Mouse (Mus musculus) MEL (cell line): ENCODE measurements around the gene Fgg. TPM values are rescaled to one million over a fixed set of nuclear protein-coding genes. Genes with fewer than 3 reads are reported as not detected.

Experiments used
- DNase-seq: peaks from one replicate; pipeline ENCODE4 v3.0.0; 2011; ENCODE audit warnings: low read depth, low spot score
- H3K27ac ChIP-seq: 2 replicates; pipeline ENCODE4 v1.5.1; 2012; ENCODE audit warnings: low read depth, mild to moderate bottlenecking, control low read depth, low read length, moderate library complexity; ENCODE audit not compliant: control insufficient read depth
- H3K27me3 ChIP-seq, 2 experiments: fragments of 150-350 bp in 1 of 2; sonication (generic) in 1 of 2; 2 replicates each; pipeline ENCODE4 v1.6.1; 2012; ENCODE audit warnings: low read length in 2 of 2, mild to moderate bottlenecking in 2 of 2, improper control_type of control experiment in 1 of 2, moderate library complexity in 1 of 2; ENCODE audit not compliant: insufficient read depth in 2 of 2, control insufficient read depth in 1 of 2
- H3K36me3 ChIP-seq, 2 experiments: 2 replicates each; pipeline ENCODE4 v1.6.1; 2012 to 2014; ENCODE audit warnings: low read length in 2 of 2, improper control_type of control experiment in 1 of 2, inconsistent platforms in 1 of 2, mild to moderate bottlenecking in 1 of 2; ENCODE audit not compliant: insufficient read depth in 2 of 2, control insufficient read depth in 1 of 2
- H3K4me1 ChIP-seq, 2 experiments: fragments of 150-350 bp in 1 of 2; sonication (generic) in 1 of 2; 2 replicates each; pipeline ENCODE4 v1.6.1; 2012; ENCODE audit warnings: low read length in 2 of 2, improper control_type of control experiment in 1 of 2, mild to moderate bottlenecking in 1 of 2; ENCODE audit not compliant: insufficient read depth in 2 of 2, control insufficient read depth in 1 of 2
- H3K4me3 ChIP-seq, 2 experiments: fragments of 150-350 bp in 1 of 2; sonication (generic) in 1 of 2; 2 replicates each; pipeline ENCODE4 v1.5.1; 2012; ENCODE audit warnings: low read depth in 2 of 2, low read length in 2 of 2, mild to moderate bottlenecking in 2 of 2, moderate library complexity in 2 of 2, control low read depth in 1 of 2, improper control_type of control experiment in 1 of 2; ENCODE audit not compliant: control insufficient read depth in 1 of 2, insufficient read depth in 1 of 2
- H3K79me2 ChIP-seq: 2 replicates; pipeline ENCODE4 v1.6.1; 2012; ENCODE audit warnings: mild to moderate bottlenecking, low read length, moderate library complexity; ENCODE audit not compliant: control insufficient read depth, poor library complexity, insufficient read depth
- H3K9ac ChIP-seq: 2 replicates; pipeline ENCODE4 v1.6.1; 2012; ENCODE audit warnings: low read depth, mild to moderate bottlenecking, control low read depth, low read length, moderate library complexity; ENCODE audit not compliant: control insufficient read depth, poor library complexity, severe bottlenecking
- H3K9me3 ChIP-seq: fragments of 150-350 bp; sonication (generic); replicated peaks from 2 replicates; pipeline ENCODE4 v1.6.1; 2012; ENCODE audit warnings: mild to moderate bottlenecking, low read length, improper control_type of control experiment, moderate library complexity; ENCODE audit not compliant: insufficient read depth
- CHD1 ChIP-seq: IDR thresholded peaks from 2 replicates; pipeline ENCODE4 v1.6.1; 2012; ENCODE audit warnings: low read depth, mild to moderate bottlenecking, inconsistent platforms, low read length, improper control_type of control experiment
- CHD2 ChIP-seq: IDR thresholded peaks from 2 replicates; pipeline ENCODE4 v1.6.1; 2011; ENCODE audit warnings: low read length, improper control_type of control experiment
- CTCF ChIP-seq, 3 experiments: IDR thresholded peaks in 2 of 3; conservative IDR thresholded peaks in 1 of 3; 2 replicates each; pipeline ENCODE4 v1.5.1; 2011 to 2012; ENCODE audit warnings: low read length in 3 of 3, low read depth in 2 of 3, mild to moderate bottlenecking in 2 of 3, improper control_type of control experiment in 1 of 3, inconsistent platforms in 1 of 3, mixed read lengths in 1 of 3, moderate library complexity in 1 of 3; ENCODE audit not compliant: control insufficient read depth in 1 of 3, insufficient read depth in 1 of 3, poor library complexity in 1 of 3, severe bottlenecking in 1 of 3
- E2F4 ChIP-seq: IDR thresholded peaks from 2 replicates; pipeline ENCODE4 v1.6.1; 2011; ENCODE audit warnings: low read depth, low read length, improper control_type of control experiment, borderline replicate concordance
- ELF1 ChIP-seq: IDR thresholded peaks from 2 replicates; pipeline ENCODE4 v1.6.1; 2014; ENCODE audit warnings: low read depth, mild to moderate bottlenecking, inconsistent platforms, low read length, improper control_type of control experiment, moderate library complexity
- EP300 ChIP-seq, 2 experiments: IDR thresholded peaks; 2 replicates each; pipeline ENCODE4 v1.6.1; 2011; ENCODE audit warnings: improper control_type of control experiment in 2 of 2, low read length in 2 of 2, low read depth in 1 of 2, mild to moderate bottlenecking in 1 of 2
- ETS1 ChIP-seq: IDR thresholded peaks from 2 replicates; pipeline ENCODE4 v1.6.1; 2012; ENCODE audit warnings: low read depth, mild to moderate bottlenecking, inconsistent platforms, low read length, improper control_type of control experiment, moderate library complexity
- GABPA ChIP-seq: IDR thresholded peaks from 2 replicates; pipeline ENCODE4 v1.6.1; 2012; ENCODE audit warnings: low read depth, mild to moderate bottlenecking, inconsistent platforms, low read length, improper control_type of control experiment, moderate library complexity
- GATA1 ChIP-seq: IDR thresholded peaks from 2 replicates; pipeline ENCODE4 v1.6.1; 2011; ENCODE audit warnings: low read depth, low read length, improper control_type of control experiment
- HCFC1 ChIP-seq: IDR thresholded peaks from 2 replicates; pipeline ENCODE4 v1.6.1; 2012; ENCODE audit warnings: low read depth, mild to moderate bottlenecking, inconsistent platforms, low read length, improper control_type of control experiment, moderate library complexity
- JUND ChIP-seq: IDR thresholded peaks from 2 replicates; pipeline ENCODE4 v1.6.1; 2011; ENCODE audit warnings: low read depth, mild to moderate bottlenecking, improper control_type of control experiment, low read length
- KAT2A ChIP-seq: conservative IDR thresholded peaks from 2 replicates; pipeline ENCODE4 v1.6.1; 2012; ENCODE audit warnings: low read depth, low read length, improper control_type of control experiment, inconsistent platforms
- MAFK ChIP-seq: IDR thresholded peaks from 2 replicates; pipeline ENCODE4 v1.6.1; 2011; ENCODE audit warnings: low read depth, mild to moderate bottlenecking, low read length, improper control_type of control experiment, borderline replicate concordance
- MAX ChIP-seq: IDR thresholded peaks from 2 replicates; pipeline ENCODE4 v1.6.1; 2011; ENCODE audit warnings: low read length, improper control_type of control experiment
- MEF2A ChIP-seq: IDR thresholded peaks from 2 replicates; pipeline ENCODE4 v1.6.1; 2014; ENCODE audit warnings: low read depth, mild to moderate bottlenecking, inconsistent platforms, low read length, improper control_type of control experiment; ENCODE audit not compliant: poor library complexity, insufficient replicate concordance, severe bottlenecking; ENCODE audit errors: extremely low read depth
- MXI1 ChIP-seq: IDR thresholded peaks from 2 replicates; pipeline ENCODE4 v1.6.1; 2011; ENCODE audit warnings: mild to moderate bottlenecking, low read depth, low read length, improper control_type of control experiment
- MYC ChIP-seq: IDR thresholded peaks from 2 replicates; pipeline ENCODE4 v1.6.1; 2011; ENCODE audit warnings: low read depth, mild to moderate bottlenecking, low read length, improper control_type of control experiment, moderate library complexity
- NELFE ChIP-seq: IDR thresholded peaks from 2 replicates; pipeline ENCODE4 v1.6.1; 2011; ENCODE audit warnings: low read depth, low read length, improper control_type of control experiment
- NRF1 ChIP-seq: IDR thresholded peaks from 2 replicates; pipeline ENCODE4 v1.6.1; 2014; ENCODE audit warnings: low read depth, mild to moderate bottlenecking, inconsistent platforms, low read length, improper control_type of control experiment, moderate library complexity; ENCODE audit not compliant: poor library complexity, insufficient read depth, severe bottlenecking
- POLR2A ChIP-seq, 2 experiments: IDR thresholded peaks; 2 replicates each; pipeline ENCODE4 v1.6.1; 2011 to 2012; ENCODE audit warnings: low read length in 2 of 2, mild to moderate bottlenecking in 2 of 2, control low read depth in 1 of 2, improper control_type of control experiment in 1 of 2, low read depth in 1 of 2, moderate library complexity in 1 of 2; ENCODE audit not compliant: control insufficient read depth in 1 of 2, insufficient read depth in 1 of 2, poor library complexity in 1 of 2
- POLR2AphosphoS2 ChIP-seq: IDR thresholded peaks from 2 replicates; pipeline ENCODE4 v1.6.1; 2011; ENCODE audit warnings: low read length, improper control_type of control experiment
- POLR2AphosphoS5 ChIP-seq: IDR thresholded peaks from 2 replicates; pipeline ENCODE4 v1.6.1; 2012; ENCODE audit warnings: low read depth, borderline replicate concordance, mild to moderate bottlenecking, inconsistent platforms, low read length, moderate library complexity, mixed read lengths
- RCOR1 ChIP-seq: IDR thresholded peaks from 2 replicates; pipeline ENCODE4 v1.6.1; 2012; ENCODE audit warnings: low read depth, mild to moderate bottlenecking, inconsistent platforms, low read length, improper control_type of control experiment
- SIN3A ChIP-seq: IDR thresholded peaks from 2 replicates; pipeline ENCODE4 v1.6.1; 2012; ENCODE audit warnings: low read length, improper control_type of control experiment, inconsistent platforms
- SMC3 ChIP-seq: IDR thresholded peaks from 2 replicates; pipeline ENCODE4 v1.6.1; 2011; ENCODE audit warnings: low read depth, low read length, improper control_type of control experiment
- TAL1 ChIP-seq: IDR thresholded peaks from 2 replicates; pipeline ENCODE4 v1.6.1; 2012; ENCODE audit warnings: mild to moderate bottlenecking, inconsistent platforms, low read length, moderate library complexity, mixed read lengths
- TBP ChIP-seq: IDR thresholded peaks from 2 replicates; pipeline ENCODE4 v1.8.0; 2011; ENCODE audit warnings: low read depth, low read length, improper control_type of control experiment
- TCF12 ChIP-seq: IDR thresholded peaks from 2 replicates; pipeline ENCODE4 v1.6.1; 2014; ENCODE audit warnings: low read depth, mild to moderate bottlenecking, inconsistent platforms, low read length, improper control_type of control experiment, moderate library complexity
- UBTF ChIP-seq: IDR thresholded peaks from 2 replicates; pipeline ENCODE4 v1.6.1; 2012; ENCODE audit warnings: low read depth, mild to moderate bottlenecking, inconsistent platforms, low read length, improper control_type of control experiment, moderate library complexity, borderline replicate concordance; ENCODE audit not compliant: insufficient read depth
- USF1 ChIP-seq: IDR thresholded peaks from 2 replicates; pipeline ENCODE4 v1.6.1; 2014; ENCODE audit warnings: low read depth, mild to moderate bottlenecking, inconsistent platforms, low read length, improper control_type of control experiment, moderate library complexity
- USF2 ChIP-seq, 2 experiments: IDR thresholded peaks; 2 replicates each; pipeline ENCODE4 v1.6.1; 2011 to 2012; ENCODE audit warnings: improper control_type of control experiment in 2 of 2, low read length in 2 of 2, borderline replicate concordance in 1 of 2, inconsistent platforms in 1 of 2, low read depth in 1 of 2, mild to moderate bottlenecking in 1 of 2; ENCODE audit not compliant: insufficient read depth in 1 of 2
- ZKSCAN1 ChIP-seq: IDR thresholded peaks from 2 replicates; pipeline ENCODE4 v1.6.1; 2012; ENCODE audit warnings: low read depth, mild to moderate bottlenecking, inconsistent platforms, low read length, improper control_type of control experiment, moderate library complexity
- ZMIZ1 ChIP-seq: IDR thresholded peaks from 2 replicates; pipeline ENCODE4 v1.6.1; 2012; ENCODE audit warnings: low read depth, mild to moderate bottlenecking, inconsistent platforms, low read length, improper control_type of control experiment, moderate library complexity
- ZNF384 ChIP-seq: IDR thresholded peaks from 2 replicates; pipeline ENCODE4 v1.6.1; 2012; ENCODE audit warnings: low read depth, mild to moderate bottlenecking, inconsistent platforms, low read length, improper control_type of control experiment
- polyA plus RNA-seq, 2 experiments: library from polyadenylated mRNA; stranded (reverse) in 1 of 2; unstranded in 1 of 2; fragments of >175 nt in 1 of 2; fragments of >200 nt in 1 of 2; gene quantifications; 2 replicates each; pipeline versions ENCODE4 v1.2.1 to v1.2.4; 2012; ENCODE audit warnings: low replicate concordance in 2 of 2, low read depth in 1 of 2; ENCODE audit not compliant: insufficient read length in 2 of 2, insufficient read depth in 1 of 2, missing spikeins in 1 of 2
- total RNA-seq: library from RNA; depleted of rRNA; stranded (reverse); fragments of 300-350 nt; gene quantifications from 2 replicates; pipeline ENCODE4 v1.2.3, GENCODE M21; 2012

Fgg gene
- total and polyA plus RNA-seq, 3 experiments = not detected

DNA sequence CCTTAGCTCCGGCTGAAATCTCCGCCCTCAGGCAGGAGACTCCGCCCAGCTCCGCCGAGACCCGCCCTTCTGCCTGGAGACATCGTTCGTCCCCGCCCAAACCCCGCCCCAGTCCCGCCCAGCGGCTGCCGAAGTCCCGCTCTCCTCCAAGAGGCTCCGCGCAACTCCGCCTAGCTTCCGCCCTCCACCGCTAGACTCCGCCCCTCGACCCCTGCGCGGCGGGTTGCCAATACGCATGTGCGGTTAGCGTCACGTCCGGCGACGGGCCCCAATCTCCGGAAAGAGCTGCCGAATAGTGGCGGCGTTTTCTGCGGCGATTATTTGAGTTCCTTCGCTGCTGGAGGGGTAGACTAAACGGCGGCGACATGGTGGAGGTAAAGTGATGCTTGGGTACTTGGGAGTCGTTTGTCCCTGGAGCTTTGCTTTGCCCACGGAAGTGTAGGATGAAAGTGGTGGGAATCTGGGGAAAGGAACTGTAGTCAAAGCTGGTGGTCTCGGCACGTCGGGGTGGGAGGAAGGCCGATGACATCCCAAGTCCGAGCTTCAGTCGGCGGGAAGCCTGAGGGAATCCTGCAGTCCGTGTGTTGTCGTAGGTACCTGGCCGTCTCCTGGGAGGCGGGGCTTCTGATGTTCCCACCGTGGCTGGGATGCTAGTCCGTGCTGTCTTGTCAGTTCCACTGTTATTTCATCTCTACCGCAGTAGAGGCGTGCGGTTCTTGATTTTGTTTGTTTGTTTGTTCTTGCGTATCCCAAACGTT is 47.9 kb downstream of the Fgg start, which contains the start of gene Plrg1:
Gene Plrg1, plus strand, starts transcription at position 242 of the 758 bp plus-strand sequence.
- Histone ChIP-seq H3K4me1 (peaks cover 0 to 5% of the 10 kb centered on the region in 2 experiments; a peak in 1 of 4 replicates), H3K36me3 (peaks cover 0 to 6% of the 10 kb centered on the region in 2 experiments; a peak in 3 of 4 replicates), H3K27ac (peak within 1 kb of the TSS; percentile 75), H3K79me2 (peaks cover 12% of the 10 kb centered on the region), H3K27me3 (no peaks in the 10 kb centered on the region; a peak in 1 of 4 replicates), H3K9me3 (no peaks in the 10 kb centered on the region), H3K4me3 (peak within 1 kb of the TSS; percentile 84 to 99), H3K9ac (peak within 1 kb of the TSS; percentile 91)
- no peak for TF ChIP-seq E2F4
- no peak for TF ChIP-seq TCF12
- no peak for TF ChIP-seq UBTF
- no peak for TF ChIP-seq RCOR1
- 0 out of 2 replicates have a peak, but pooled peaks have one; percentile 8 for TF ChIP-seq MXI1
- TF ChIP-seq SIN3A = peak; percentile 48; the same call in 1 of the 2 replicates
- TF ChIP-seq ZMIZ1 = 0 out of 2 replicates have a peak, but pooled peaks have one; percentile 33
- peak; percentile 83 for TF ChIP-seq HCFC1
- no peak for TF ChIP-seq ETS1
- TF ChIP-seq CHD1 = no peak
- no peak for TF ChIP-seq ZKSCAN1
- peak; percentile 62; the same call in 1 of the 2 replicates for TF ChIP-seq POLR2AphosphoS2
- TF ChIP-seq GATA1 = no peak
- TF ChIP-seq JUND = no peak
- TF ChIP-seq MYC = no peak
- no peak for TF ChIP-seq USF1
- peak; percentile 71 for TF ChIP-seq ELF1
- no peak for TF ChIP-seq EP300 (IDR thresholded peaks at IDR 0.05; ENCODE audit: low read depth in 1 of 2, low read length in 2 of 2)
- TF ChIP-seq POLR2A (IDR thresholded peaks at IDR 0.05; ENCODE audit: control insufficient read depth in 1 of 2, insufficient read depth in 1 of 2, low read depth in 1 of 2, low read length in 2 of 2, poor library complexity in 1 of 2) = peak; percentile 71 to 84
- no peak for TF ChIP-seq CHD2
- no peak; the same call in 1 of the 2 replicates for TF ChIP-seq KAT2A
- no peak for TF ChIP-seq USF2 (IDR thresholded peaks at IDR 0.05; ENCODE audit: borderline replicate concordance in 1 of 2, insufficient read depth in 1 of 2, low read depth in 1 of 2, low read length in 2 of 2)
- no peak for TF ChIP-seq POLR2AphosphoS5
- TF ChIP-seq ZNF384 = no peak
- no peak for TF ChIP-seq GABPA
- no peak for TF ChIP-seq CTCF (IDR thresholded peaks at IDR 0.05 in 2 of 3, conservative IDR thresholded peaks at IDR 0.05 in 1 of 3; ENCODE audit: control insufficient read depth in 1 of 3, insufficient read depth in 1 of 3, low read depth in 2 of 3, low read length in 3 of 3, poor library complexity in 1 of 3, severe bottlenecking in 1 of 3)
- TF ChIP-seq MAX = no peak
- TF ChIP-seq MEF2A = no peak
- TF ChIP-seq MAFK = no peak
- TF ChIP-seq TBP = 0 out of 2 replicates have a peak, but pooled peaks have one; percentile 47
- TF ChIP-seq TAL1 = no peak
- peak; percentile 84 for TF ChIP-seq NELFE
- TF ChIP-seq NRF1 = peak; percentile 83
- no peak for TF ChIP-seq SMC3
- peak; percentile 96 for DNase-seq
